Mouse (Mus musculus): ENCODE results near the gene Csnk2a2. TPM values are rescaled to one million over a fixed set of nuclear protein-coding genes. Genes with fewer than 3 reads are reported as not detected.

The Csnk2a2 gene
- polyA plus RNA-seq, 1 experiment from 2014 or later = 10.3 TPM

DNA sequence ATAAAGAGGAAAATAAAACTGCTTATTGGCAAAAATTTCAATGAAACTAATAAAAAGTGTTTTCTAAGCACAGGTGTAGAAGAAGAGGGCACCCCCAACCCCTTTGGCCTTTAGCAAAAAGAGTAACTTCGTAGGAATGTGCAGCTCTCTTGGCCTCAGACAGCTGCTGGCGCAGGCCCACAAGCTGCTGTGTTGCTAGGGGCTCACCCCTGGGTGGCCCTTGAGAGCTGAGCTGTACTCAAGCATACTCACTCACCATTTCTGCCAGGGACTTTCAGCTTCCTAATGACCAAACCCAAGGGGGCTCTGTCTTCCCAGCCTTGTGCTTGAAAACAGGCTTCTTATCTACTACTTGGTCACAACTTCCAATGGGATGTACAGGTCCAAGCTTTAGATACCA lies 23.3 kb downstream of the Csnk2a2 start:
- Histone ChIP-seq H3K9ac (replicated peaks) (no peak overlapping the region), H3K4me3 (no peak overlapping the region), H3K4me2 (replicated peaks) (no peak overlapping the region), H3K27ac (replicated peaks) (no peak overlapping the region), H3K4me1 (no peaks in the 10 kb centered on the region), H3K27me3 (no peaks in the 10 kb centered on the region), H3K9me3 (no peaks in the 10 kb centered on the region), H3K36me3 (peaks cover 71% of the 10 kb centered on the region)
- ATAC-seq (ENCODE audit: low FRiP score, low read depth) = no peak
- WGBS = 84% methylated on average over 2 of the region's 2 CpGs

DNA sequence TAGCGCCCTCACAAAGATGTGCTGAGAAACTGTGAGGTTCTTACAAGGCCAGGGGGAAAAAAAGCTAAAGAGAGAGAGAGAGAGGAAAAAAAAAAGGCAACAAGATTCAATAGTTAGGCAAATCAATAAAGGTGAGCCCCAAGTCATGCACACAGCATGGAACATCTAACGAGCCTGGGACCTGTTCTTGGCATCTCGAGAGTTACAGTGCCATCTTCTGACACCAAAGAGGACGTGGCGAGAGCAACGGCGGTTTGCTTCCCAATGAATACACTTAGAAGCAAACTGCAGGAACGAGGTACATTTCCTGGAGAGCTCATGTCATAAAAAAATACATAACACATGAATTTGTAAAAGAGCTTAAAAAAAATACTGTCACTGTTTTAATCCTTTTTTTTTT lies 37.3 kb downstream of the Csnk2a2 start:
- 77% methylated on average over 8 of the region's 8 CpGs for WGBS
- no peaks in the 10 kb centered on the region for H3K4me1 ChIP-seq
- no peak overlapping the region for H3K9ac ChIP-seq (replicated peaks)

GRCm38 (mm10) chr8:95450271-95450670 lies 39.6 kb downstream of the Csnk2a2 start:
- no peak for ATAC-seq (ENCODE audit: low FRiP score, low read depth)
- 96% methylated on average over 5 of the region's 5 CpGs for WGBS
- Histone ChIP-seq H3K9ac (replicated peaks) (no peak overlapping the region), H3K27ac (replicated peaks) (no peak overlapping the region), H3K9me3 (no peaks in the 10 kb centered on the region), H3K4me1 (no peaks in the 10 kb centered on the region), H3K36me3 (peaks cover 83% of the 10 kb centered on the region), H3K27me3 (no peaks in the 10 kb centered on the region), H3K4me2 (replicated peaks) (no peak overlapping the region), H3K4me3 (no peak overlapping the region)

More for the DNA sequence above, 37.3 kb downstream of the Csnk2a2 start:
- H3K4me2 ChIP-seq (replicated peaks) = no peak overlapping the region
- no peaks in the 10 kb centered on the region for H3K9me3 ChIP-seq
- no peaks in the 10 kb centered on the region for H3K27me3 ChIP-seq
- H3K4me3 ChIP-seq = no peak overlapping the region
- ATAC-seq (ENCODE audit: low FRiP score, low read depth) = no peak
- peaks cover 95% of the 10 kb centered on the region for H3K36me3 ChIP-seq
- no peak overlapping the region for H3K27ac ChIP-seq (replicated peaks)

DNA sequence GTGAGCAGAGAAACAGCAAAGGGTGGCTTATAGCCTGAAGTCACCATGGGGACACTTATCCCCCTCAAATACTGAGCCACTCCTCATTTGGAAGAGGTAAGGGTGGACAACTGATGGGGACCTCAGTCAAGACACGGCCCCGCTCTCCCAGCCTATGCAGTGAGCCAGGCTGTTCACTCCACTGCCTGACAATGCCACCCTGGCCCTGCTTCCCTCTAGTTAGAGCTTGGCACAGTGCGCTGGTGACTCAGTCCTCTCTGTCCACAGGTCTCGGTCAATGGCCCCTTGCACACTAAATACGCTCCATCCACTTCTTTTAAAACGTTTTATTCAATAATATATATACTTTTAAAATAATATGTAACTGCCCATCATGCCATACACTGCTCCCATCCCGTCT lies 42.2 kb downstream of the Csnk2a2 start:
- WGBS = 92% methylated on average over 7 of the region's 7 CpGs
- Histone ChIP-seq H3K27me3 (no peaks in the 10 kb centered on the region), H3K4me2 (replicated peaks) (no peak overlapping the region), H3K4me3 (no peak overlapping the region), H3K27ac (replicated peaks) (no peak overlapping the region), H3K9me3 (no peaks in the 10 kb centered on the region), H3K4me1 (no peaks in the 10 kb centered on the region), H3K36me3 (peaks cover 58% of the 10 kb centered on the region), H3K9ac (replicated peaks) (no peak overlapping the region)
- no peak for ATAC-seq (ENCODE audit: low FRiP score, low read depth)

GRCm38 (mm10) chr8:95445042-95445441 lies 44.8 kb downstream of the Csnk2a2 start:
- ATAC-seq (ENCODE audit: low FRiP score, low read depth) = no peak
- no peaks in the 10 kb centered on the region for H3K9me3 ChIP-seq
- H3K4me2 ChIP-seq (replicated peaks) = no peak overlapping the region
- no peak overlapping the region for H3K9ac ChIP-seq (replicated peaks)
- H3K27ac ChIP-seq (replicated peaks) = no peak overlapping the region
- H3K4me3 ChIP-seq = no peak overlapping the region
- peaks cover 34% of the 10 kb centered on the region for H3K36me3 ChIP-seq
- no peaks in the 10 kb centered on the region for H3K4me1 ChIP-seq
- 94% methylated on average over 4 of the region's 4 CpGs for WGBS
- no peaks in the 10 kb centered on the region for H3K27me3 ChIP-seq

- Histone ChIP-seq H3K4me1 (no peaks in the 10 kb centered on the region), H3K27me3 (no peaks in the 10 kb centered on the region), H3K36me3 (no peaks in the 10 kb centered on the region), H3K27ac (replicated peaks) (no peak overlapping the region), H3K4me3 (no peak overlapping the region), H3K9ac (replicated peaks) (no peak overlapping the region), H3K4me2 (replicated peaks) (no peak overlapping the region), H3K9me3 (no peaks in the 10 kb centered on the region)
- no peak for ATAC-seq (ENCODE audit: low FRiP score, low read depth)
- WGBS = 66% methylated on average over 5 of the region's 5 CpGs
Observed at GRCm38 (mm10) chr8:95441491-95442039, 48.3 kb downstream of the Csnk2a2 start.

- 90% methylated on average over 5 of the region's 5 CpGs for WGBS
Observed at GRCm38 (mm10) chr8:95440168-95440709, 49.6 kb downstream of the Csnk2a2 start.

DNA sequence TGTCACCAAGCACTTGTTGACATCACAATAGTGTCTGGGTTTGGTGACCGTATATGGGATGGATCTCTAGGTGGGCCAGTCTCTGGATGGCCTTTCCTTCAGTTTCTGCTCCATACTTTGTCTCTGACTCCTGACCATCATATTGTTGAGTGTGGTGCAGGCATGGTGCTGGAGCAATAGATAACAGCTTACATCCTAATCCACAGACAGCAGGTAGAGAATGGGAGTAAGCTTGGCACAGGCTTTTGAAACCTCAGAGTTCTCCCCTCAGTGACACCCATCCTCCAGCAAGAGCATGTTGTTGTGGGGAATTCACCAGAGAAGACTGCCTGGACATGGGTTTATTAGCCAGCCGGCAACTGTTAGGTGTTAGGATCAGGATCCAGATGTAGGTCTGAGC lies 50.4 kb downstream of the Csnk2a2 start:
- Histone ChIP-seq H3K36me3 (no peaks in the 10 kb centered on the region), H3K9me3 (no peaks in the 10 kb centered on the region), H3K4me1 (no peaks in the 10 kb centered on the region), H3K4me2 (replicated peaks) (no peak overlapping the region), H3K4me3 (no peak overlapping the region), H3K27me3 (no peaks in the 10 kb centered on the region), H3K9ac (replicated peaks) (no peak overlapping the region), H3K27ac (replicated peaks) (no peak overlapping the region)
- WGBS = 91% methylated on average over 2 of the region's 2 CpGs
- ATAC-seq (ENCODE audit: low FRiP score, low read depth) = no peak

More at GRCm38 (mm10) chr8:95440168-95440709, 49.6 kb downstream of the Csnk2a2 start:
- Histone ChIP-seq H3K4me1 (no peaks in the 10 kb centered on the region), H3K4me3 (no peak overlapping the region), H3K27ac (replicated peaks) (no peak overlapping the region), H3K9me3 (no peaks in the 10 kb centered on the region), H3K36me3 (no peaks in the 10 kb centered on the region), H3K4me2 (replicated peaks) (no peak overlapping the region), H3K27me3 (no peaks in the 10 kb centered on the region), H3K9ac (replicated peaks) (no peak overlapping the region)
- ATAC-seq (ENCODE audit: low FRiP score, low read depth) = no peak

GRCm38 (mm10) chr8:95437341-95437992 lies 52.4 kb downstream of the Csnk2a2 start:
- Histone ChIP-seq H3K9ac (replicated peaks) (no peak overlapping the region), H3K9me3 (no peaks in the 10 kb centered on the region), H3K27me3 (no peaks in the 10 kb centered on the region), H3K4me3 (no peak overlapping the region), H3K36me3 (no peaks in the 10 kb centered on the region), H3K27ac (replicated peaks) (no peak overlapping the region), H3K4me1 (peaks cover 15% of the 10 kb centered on the region), H3K4me2 (replicated peaks) (no peak overlapping the region)
- WGBS = 72% methylated on average over 5 of the region's 5 CpGs
- ATAC-seq (ENCODE audit: low FRiP score, low read depth) = no peak

DNA sequence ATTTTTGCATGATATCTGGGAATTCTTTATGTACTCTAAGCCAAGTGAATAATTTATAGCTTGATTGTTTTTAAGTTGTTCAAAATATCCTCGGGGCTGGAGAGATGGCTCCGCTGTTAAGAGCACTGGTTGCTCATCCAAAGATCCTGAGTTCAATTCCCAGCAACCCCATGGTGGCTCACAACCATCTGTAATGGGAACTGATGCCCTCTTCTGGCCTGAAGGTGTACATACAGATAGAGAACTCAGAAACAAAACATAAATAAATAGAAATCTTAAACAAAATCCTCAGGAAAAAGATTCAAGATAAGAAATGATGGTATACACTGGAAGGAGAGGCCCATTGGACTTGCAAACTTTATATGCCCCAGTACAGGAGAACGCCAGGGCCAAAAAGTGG lies 53.9 kb downstream of the Csnk2a2 start:
- Histone ChIP-seq H3K27ac (replicated peaks) (no peak overlapping the region), H3K9me3 (no peaks in the 10 kb centered on the region), H3K4me1 (peaks cover 25% of the 10 kb centered on the region), H3K36me3 (no peaks in the 10 kb centered on the region), H3K4me2 (replicated peaks) (no peak overlapping the region), H3K4me3 (no peak overlapping the region), H3K27me3 (no peaks in the 10 kb centered on the region), H3K9ac (replicated peaks) (no peak overlapping the region)
- 92% methylated on average over 3 of the region's 3 CpGs for WGBS
- ATAC-seq (ENCODE audit: low FRiP score, low read depth) = no peak

- WGBS = 93% methylated on average over 9 of the region's 9 CpGs
- Histone ChIP-seq H3K4me2 (replicated peaks) (peak overlapping the region; percentile 91), H3K27me3 (no peaks in the 10 kb centered on the region), H3K9ac (replicated peaks) (no peak overlapping the region), H3K36me3 (no peaks in the 10 kb centered on the region), H3K27ac (replicated peaks) (no peak overlapping the region), H3K4me3 (no peak overlapping the region), H3K9me3 (no peaks in the 10 kb centered on the region), H3K4me1 (peaks cover 29% of the 10 kb centered on the region)
- no peak for ATAC-seq (ENCODE audit: low FRiP score, low read depth)
Observed at GRCm38 (mm10) chr8:95435471-95435870, 54.4 kb downstream of the Csnk2a2 start.

- no peaks in the 10 kb centered on the region for H3K36me3 ChIP-seq
- 1% methylated on average over 50 of the region's 51 CpGs for WGBS
- peak within 1 kb of the TSS; percentile 88 for H3K27ac ChIP-seq (replicated peaks)
- H3K9ac ChIP-seq (replicated peaks) = peak within 1 kb of the TSS; percentile 93
- no peaks in the 10 kb centered on the region for H3K27me3 ChIP-seq
- H3K9me3 ChIP-seq = no peaks in the 10 kb centered on the region
- H3K4me1 ChIP-seq = peaks cover 36% of the 10 kb centered on the region
- peak within 1 kb of the TSS; percentile 91 for H3K4me2 ChIP-seq (replicated peaks)
- ATAC-seq (ENCODE audit: low FRiP score, low read depth) = peak; percentile 98
- H3K4me3 ChIP-seq = peak within 1 kb of the TSS; percentile 89
Observed at GRCm38 (mm10) chr8:95434686-95435439, 55.0 kb downstream of the Csnk2a2 start, which contains the start of gene Cfap20. Gene Cfap20 (minus strand): TSS chr8:95434869.
